Mouse (Mus musculus) left cerebral cortex, postnatal 4 days (tissue): ENCODE measurements around the gene Rtl9. TPM values are rescaled to one million over a fixed set of nuclear protein-coding genes. Genes with fewer than 3 reads are reported as not detected.

Source experiments
- DNase-seq: peaks from one replicate; pipeline ENCODE4 v3.0.0-alpha.2; 2022
- intact Hi-C: fragments of 180-260 bp; cut with DNase I; formaldehyde crosslinking; loops from one replicate; pipeline ENCODE4 v1.15.1; 2025
- total RNA-seq, 2 experiments: library from RNA; stranded (reverse); gene quantifications; 2 replicates each; pipeline ENCODE4 v1.2.3; 2021

Rtl9 gene
- 1 to 10 TPM; 2.0 TPM for total RNA-seq

DNA sequence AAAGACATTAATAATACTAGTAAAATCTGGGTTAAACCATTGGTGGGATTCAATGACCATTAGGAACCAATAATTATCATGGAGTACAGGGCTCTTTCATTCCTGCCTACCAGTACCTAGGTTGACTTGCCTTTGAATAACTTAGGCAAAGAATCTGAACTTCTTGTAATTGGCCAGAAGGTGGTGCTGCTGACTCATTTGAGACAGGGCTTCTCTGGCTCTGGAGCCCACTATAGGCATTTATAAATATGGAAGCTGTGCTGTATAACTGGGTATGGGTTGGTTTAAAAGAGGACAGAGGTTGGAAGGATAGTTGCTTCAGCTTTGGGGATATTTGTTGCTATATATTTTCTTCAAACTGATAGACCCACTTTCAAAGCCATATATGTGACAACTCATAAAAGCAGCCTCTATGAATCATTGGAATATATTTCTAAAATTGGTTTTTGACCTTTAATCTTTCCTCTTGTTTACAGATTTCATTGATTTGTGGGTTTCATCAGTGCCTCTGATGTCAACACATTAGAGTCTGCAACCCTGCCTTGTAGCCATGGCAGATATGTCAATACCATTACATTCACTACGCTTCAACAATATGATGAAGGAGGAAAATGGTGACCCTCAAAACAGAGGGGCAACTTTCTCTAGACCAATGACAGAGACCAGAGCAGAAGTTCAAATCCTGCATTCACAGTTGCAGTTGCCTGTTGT, at the start of gene Rtl9:
TSS of gene Rtl9 (plus strand) at position 551 of the 711 bp plus-strand sequence.
- DNase-seq, result peak; percentile 5
- intact Hi-C loops, result loop anchor here (2.0 kb wide), 1 partner anchor 346 kb away; no protein-coding TSS in a partner anchor

- DNase-seq, result no peak
- intact Hi-C loops, result no loop called here
Measured at GRCm38 (mm10) chrX:143051478-143051877, 47.9 kb upstream of the Rtl9 start.

- intact Hi-C loops, result no loop called here
Measured at GRCm38 (mm10) chrX:143051921-143052320, 47.5 kb upstream of the Rtl9 start.

GRCm38 (mm10) chrX:143058829-143059228, 40.6 kb upstream of the Rtl9 start:
- peak; percentile 81 for DNase-seq
- intact Hi-C loops, result loop anchor here (5.0 kb wide), 1 partner anchor 237 kb away; no protein-coding TSS in a partner anchor

More at GRCm38 (mm10) chrX:143051921-143052320, 47.5 kb upstream of the Rtl9 start:
- DNase-seq, result no peak

DNA sequence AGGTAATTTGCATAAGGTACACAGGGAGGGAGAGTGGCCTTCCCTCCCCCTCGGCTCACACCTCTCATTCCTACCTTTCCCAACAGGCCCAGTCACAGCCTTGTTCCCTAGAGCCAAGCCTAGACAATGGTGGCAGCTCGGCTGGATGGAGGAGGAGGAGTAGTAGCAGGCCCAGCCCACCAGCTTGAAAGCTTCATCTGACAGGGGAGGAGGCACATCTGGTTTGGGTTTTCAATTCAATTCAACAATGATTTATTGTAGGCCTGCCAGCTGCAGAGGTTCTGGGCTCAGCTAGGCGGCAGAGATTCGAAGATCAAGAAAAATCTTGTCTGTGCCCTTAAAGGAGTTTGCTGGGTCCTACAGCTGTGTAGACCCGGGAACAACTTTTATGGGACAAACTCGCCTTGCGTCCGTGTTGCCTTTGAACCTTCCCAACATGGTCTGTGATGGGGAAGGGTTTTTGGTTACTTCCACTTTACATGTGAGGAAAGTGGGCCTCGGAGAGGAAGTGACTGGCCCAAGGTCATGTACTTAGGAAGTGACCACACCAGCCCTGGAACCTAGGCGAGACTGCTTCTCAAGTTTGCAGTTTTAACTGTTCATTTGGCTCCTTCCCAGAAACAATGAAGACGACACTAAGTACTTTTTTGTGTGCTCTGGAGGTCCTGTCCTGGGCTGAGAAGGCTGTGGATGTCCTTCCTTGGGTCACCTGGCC, 36.6 kb upstream of the Rtl9 start:
- intact Hi-C loops, result no loop called here
- DNase-seq, result no peak

DNA sequence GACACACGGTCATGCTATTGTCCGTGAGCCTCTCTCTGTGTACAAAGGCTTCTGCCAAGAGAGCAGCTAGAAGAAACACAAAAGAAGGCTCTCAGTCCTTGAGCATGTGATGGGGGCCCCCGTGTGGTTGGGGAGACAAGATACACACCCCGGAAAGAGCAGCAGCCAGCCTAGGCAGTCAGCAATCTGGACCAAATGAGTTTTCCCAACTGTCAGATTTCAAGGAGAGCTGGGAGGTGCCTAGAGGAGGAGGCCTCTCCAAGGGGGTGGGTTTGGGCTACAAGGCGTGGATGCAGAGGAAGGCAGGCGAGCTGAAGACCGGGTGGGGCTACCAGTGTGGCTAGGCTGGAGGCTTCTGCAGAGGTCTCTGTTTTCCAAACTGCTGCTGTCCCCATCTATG, 35.6 kb upstream of the Rtl9 start:
- intact Hi-C loops, result no loop called here
- DNase-seq, result no peak

DNA sequence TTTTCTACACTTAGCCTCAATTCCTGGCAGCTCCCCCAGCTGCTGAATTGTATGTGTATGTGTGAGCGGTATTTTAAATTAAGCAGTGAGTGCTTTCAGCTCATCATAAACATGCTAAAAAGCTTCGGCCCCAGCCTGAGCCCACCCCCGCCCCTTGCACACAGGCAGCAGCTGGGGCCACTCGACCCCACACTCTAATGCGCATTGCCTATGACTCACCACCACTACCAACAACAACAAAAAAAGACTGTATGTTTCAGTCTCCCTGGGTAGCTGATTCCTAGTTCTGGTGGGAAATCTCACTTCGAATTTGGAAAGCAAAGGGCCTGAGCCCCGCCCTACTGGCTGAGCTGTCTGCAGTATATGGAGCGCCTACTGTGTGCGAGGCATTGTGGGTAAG, 35.1 kb upstream of the Rtl9 start:
- no peak for DNase-seq
- intact Hi-C loops, result no loop called here

GRCm38 (mm10) chrX:143066320-143067114, 32.9 kb upstream of the Rtl9 start:
- intact Hi-C loops, result no loop called here
- DNase-seq, result no peak

DNA sequence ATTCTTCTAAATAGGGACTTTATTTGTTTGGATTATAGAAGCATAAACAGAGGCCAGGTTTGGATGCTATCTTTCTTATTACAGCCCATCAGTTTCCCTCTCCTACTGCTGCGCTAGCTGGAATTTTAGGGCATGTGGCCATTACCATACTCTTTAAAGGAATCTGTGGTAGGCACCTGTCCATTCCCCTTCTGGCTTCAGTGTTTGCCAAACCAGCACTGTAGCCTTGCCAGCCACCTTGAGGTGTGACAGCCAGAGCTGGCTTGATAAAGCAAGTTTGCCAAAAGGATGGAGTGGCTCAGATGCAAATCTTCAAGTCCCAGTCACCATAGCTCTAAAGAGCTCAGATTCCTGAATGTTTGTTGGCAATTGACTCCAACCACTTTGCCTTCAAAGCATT, 32.3 kb upstream of the Rtl9 start:
- intact Hi-C loops, result no loop called here
- no peak for DNase-seq

- intact Hi-C loops, result no loop called here
- no peak for DNase-seq
Measured at GRCm38 (mm10) chrX:143067576-143067975, 31.8 kb upstream of the Rtl9 start.

DNA sequence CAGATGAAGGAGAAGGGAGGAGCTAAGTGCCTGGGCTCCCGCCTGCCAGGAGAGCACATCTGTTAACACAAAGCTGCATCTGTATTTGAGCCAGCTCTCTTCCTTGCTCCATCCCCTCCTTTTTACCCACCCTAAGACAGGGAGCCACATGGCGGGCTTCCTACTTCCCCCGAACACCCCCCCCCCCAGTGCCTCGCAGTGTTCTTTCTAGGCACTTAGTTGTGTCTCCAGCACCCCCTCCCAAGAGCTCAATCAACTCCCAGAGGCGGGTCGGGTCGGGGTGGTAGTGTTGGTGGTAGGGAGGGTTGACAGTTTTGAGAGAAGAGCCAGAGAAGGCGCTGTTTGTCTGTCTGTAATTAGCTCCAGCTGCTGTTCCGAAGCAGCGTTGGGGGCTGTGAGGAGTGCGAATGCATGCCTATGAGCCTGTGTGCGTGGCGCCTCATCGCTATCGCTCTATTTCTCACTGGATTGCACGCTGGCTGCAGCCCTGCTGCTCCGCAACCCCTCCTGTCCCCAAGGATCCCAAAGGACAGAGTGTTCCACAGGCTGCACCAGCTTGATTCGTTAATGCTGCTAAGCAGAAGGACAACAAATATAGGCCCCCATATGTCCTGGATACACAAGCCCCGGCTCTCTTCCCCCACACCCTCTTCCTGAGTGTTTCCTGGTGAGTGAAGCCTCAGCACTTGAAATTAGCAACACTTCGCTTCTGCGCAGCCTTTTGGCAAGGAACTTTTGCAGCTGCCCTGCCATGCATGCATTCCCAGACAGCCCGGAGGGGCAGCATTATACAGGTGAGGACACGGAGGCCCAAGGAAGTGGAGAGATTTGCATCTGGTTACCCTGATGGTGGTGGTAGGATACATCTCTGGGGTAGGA, 18.7 kb upstream of the Rtl9 start:
- no peak for DNase-seq
- intact Hi-C loops, result no loop called here

DNA sequence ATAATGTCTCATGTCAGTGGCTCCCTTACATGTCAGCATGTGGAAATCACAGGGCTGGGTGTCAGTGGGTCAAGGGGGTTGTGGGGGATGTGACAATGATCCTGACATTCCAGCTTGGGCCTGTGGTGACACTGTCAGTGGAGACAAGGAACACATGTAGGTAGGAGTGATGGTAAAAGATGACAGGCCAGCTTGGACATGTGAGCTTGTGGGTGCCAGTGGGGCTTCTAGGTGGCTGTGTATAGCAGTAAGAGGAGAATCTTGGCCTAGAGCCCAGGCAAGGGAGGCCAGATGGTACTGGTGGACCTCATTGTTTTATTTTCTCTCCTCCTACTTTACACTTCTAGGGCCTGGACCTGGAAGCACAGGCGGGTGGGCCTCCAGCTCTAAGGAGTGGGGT, 16.7 kb upstream of the Rtl9 start:
- DNase-seq, result peak; percentile 18
- intact Hi-C loops, result no loop called here

DNA sequence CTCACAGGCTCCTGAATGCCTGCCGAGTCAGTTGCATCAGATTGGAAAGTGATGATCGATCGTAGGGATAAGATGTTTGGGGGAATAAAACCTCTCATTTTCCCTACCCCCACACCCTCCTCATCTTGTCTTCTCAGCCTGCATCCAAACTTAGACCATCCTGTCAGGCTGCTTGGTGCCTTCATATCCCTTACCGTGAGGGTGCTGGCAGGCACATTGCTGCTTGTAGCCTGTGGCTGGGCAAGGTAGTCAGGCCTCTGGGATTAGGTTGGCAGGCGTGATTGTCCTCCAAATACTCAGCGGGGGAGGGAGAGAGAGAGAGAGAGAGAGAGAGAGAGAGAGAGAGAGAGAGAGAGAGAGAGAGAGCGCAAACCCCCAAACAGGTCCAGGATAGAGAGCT, 11.2 kb upstream of the Rtl9 start:
- intact Hi-C loops, result no loop called here
- DNase-seq, result no peak

GRCm38 (mm10) chrX:143090904-143091588, 8.3 kb upstream of the Rtl9 start:
- no peak for DNase-seq
- intact Hi-C loops, result no loop called here

GRCm38 (mm10) chrX:143097551-143097950, 1.8 kb upstream of the Rtl9 start:
- intact Hi-C loops, result no loop called here
- DNase-seq, result peak; percentile 9

GRCm38 (mm10) chrX:143103146-143103545, 3.8 kb downstream of the Rtl9 start:
- DNase-seq, result no peak
- intact Hi-C loops, result no loop called here

DNA sequence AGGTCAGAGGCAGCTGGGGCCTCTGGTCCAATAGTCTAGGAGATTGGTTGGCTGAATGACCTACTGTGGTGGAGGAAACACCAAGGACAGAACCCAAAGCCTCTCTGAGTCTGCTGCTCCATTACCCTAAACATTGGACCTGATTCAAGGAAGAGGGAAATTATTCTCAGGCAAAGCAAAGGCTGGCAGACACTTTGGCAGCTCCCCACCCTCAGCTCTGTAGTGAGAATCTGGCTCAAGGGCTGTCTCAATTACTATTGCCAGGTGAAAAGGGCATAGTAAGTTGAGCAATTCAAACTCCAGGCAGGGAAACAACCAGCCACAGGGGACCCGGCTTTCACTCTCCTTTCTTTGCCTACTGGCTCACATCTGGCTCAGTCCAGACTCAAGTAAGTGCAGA, 6.5 kb downstream of the Rtl9 start:
- peak; percentile 2 for DNase-seq
- intact Hi-C loops, result loop anchor here (5.0 kb wide), 1 partner anchor 86 kb away; no protein-coding TSS in a partner anchor

- intact Hi-C loops, result no loop called here
- DNase-seq, result no peak
Measured at GRCm38 (mm10) chrX:143112546-143112945, 13.2 kb downstream of the Rtl9 start.
